ENCODE assay signal across 8 mouse cellular contexts in genomic region chr13:114458886-114459700, GRCm38 (mm10). TPM values are rescaled to one million over a fixed set of nuclear protein-coding genes. Genes with fewer than 3 reads are reported as not detected.
DNase-seq lines count a peak whose midpoint lies in the region; ATAC-seq and TF ChIP-seq lines count a peak whose summit lies in the region.

TSS of gene Fst (minus strand) at chr13:114458951.

- no peaks in the 10 kb centered on the region; the same call in 1 of the 2 replicates for H3K4me1 ChIP-seq in bone marrow, adult 2 months (ENCODE audit: control insufficient read depth, insufficient read depth, low read length)
- peaks cover 13% of the 10 kb centered on the region for H3K4me1 ChIP-seq in intestine, embryonic 15.5 days (replicated peaks)
- H3K4me1 ChIP-seq in stomach, embryonic 14.5 days (ENCODE audit: control insufficient read depth, insufficient read depth, low read length) = peaks cover 2% of the 10 kb centered on the region; the same call in 1 of the 2 replicates

- peak within 1 kb of the TSS; percentile 98 for H3K4me2 ChIP-seq in intestine, embryonic 15.5 days (replicated peaks)
- peak within 1 kb of the TSS; percentile 96 for H3K4me2 ChIP-seq in stomach, embryonic 14.5 days (replicated peaks; ENCODE audit: low read depth, low read length)

- no peak within 1 kb of the TSS for H3K27ac ChIP-seq in layer of hippocampus, adult 2 months
- H3K27ac ChIP-seq in bone marrow, adult 2 months (ENCODE audit: control insufficient read depth, insufficient read depth, low read depth, low read length, poor library complexity) = no peak within 1 kb of the TSS; the same call in 1 of the 2 replicates
- H3K27ac ChIP-seq in intestine, embryonic 15.5 days = peak within 1 kb of the TSS; percentile 71
- peak within 1 kb of the TSS; percentile 76 for H3K27ac ChIP-seq in stomach, embryonic 14.5 days (ENCODE audit: low read length)

- H3K9ac ChIP-seq in intestine, embryonic 15.5 days = peak within 1 kb of the TSS; percentile 59
- H3K9ac ChIP-seq in stomach, embryonic 14.5 days (replicated peaks; ENCODE audit: low read depth, low read length) = peak within 1 kb of the TSS; percentile 67

- 2% methylated on average over 76 of the region's 77 CpGs for WGBS in bone marrow, adult 2 months
- 1% methylated on average over 73 of the region's 77 CpGs for WGBS in intestine, embryonic 15.5 days
- under 1% methylated on average over 58 of the region's 77 CpGs for WGBS in stomach, embryonic 14.5 days

- no peaks in the 10 kb centered on the region for H3K9me3 ChIP-seq in intestine, embryonic 15.5 days
- no peaks in the 10 kb centered on the region for H3K9me3 ChIP-seq in stomach, embryonic 14.5 days (ENCODE audit: control insufficient read depth, low read depth, low read length)

- no peaks in the 10 kb centered on the region for H3K36me3 ChIP-seq in intestine, embryonic 15.5 days
- H3K36me3 ChIP-seq in stomach, embryonic 14.5 days (ENCODE audit: control insufficient read depth, insufficient read depth, low read length) = no peaks in the 10 kb centered on the region

- peak; percentile 68 for ATAC-seq in intestine, embryonic 15.5 days
- ATAC-seq in stomach, embryonic 14.5 days (ENCODE audit: insufficient number of reproducible peaks, insufficient read depth, low FRiP score, low read depth) = peak; percentile 47; the same call in 1 of the 2 replicates
- no peak for ATAC-seq in inflammation-experienced regulatory T-cells, adult 6 months

- DNase-seq in layer of hippocampus, adult 2 months (ENCODE audit: low spot score in 2 of 2) = no peak
- no peak for DNase-seq in layer of hippocampus, postnatal 25 days (ENCODE audit: extremely low spot score in 1 of 2, low spot score in 1 of 2)
- DNase-seq in gastrocnemius, adult 8-10 months (ENCODE audit: low spot score in 2 of 2) = peak; percentile 12 to 24
- DNase-seq in lung, postnatal 14 days = peak; percentile 7

- peak within 1 kb of the TSS; percentile 55 for H3K4me3 ChIP-seq in layer of hippocampus, adult 2 months
- H3K4me3 ChIP-seq in bone marrow, adult 2 months (replicated peaks; ENCODE audit: control insufficient read depth, low read depth, low read length) = peak within 1 kb of the TSS; percentile 42
- peak within 1 kb of the TSS; percentile 62 for H3K4me3 ChIP-seq in intestine, embryonic 15.5 days (replicated peaks)
- peak within 1 kb of the TSS; percentile 50 for H3K4me3 ChIP-seq in stomach, embryonic 14.5 days (ENCODE audit: low read depth, low read length)

- no peak for TF ChIP-seq CTCF in layer of hippocampus, adult 2 months (conservative IDR thresholded peaks at IDR 0.05)
- TF ChIP-seq CTCF in bone marrow, adult 2 months (IDR thresholded peaks at IDR 0.05; ENCODE audit: control insufficient read depth, insufficient read depth, low read length) = no peak

- no peak for TF ChIP-seq POLR2A in bone marrow, adult 2 months (IDR thresholded peaks at IDR 0.05; ENCODE audit: borderline replicate concordance, control insufficient read depth, low read depth, low read length)

- H3K27me3 ChIP-seq in intestine, embryonic 15.5 days (replicated peaks) = peaks cover 40% of the 10 kb centered on the region
- 0 out of 2 replicates have a peak, but pooled peaks cover 6% of the 10 kb centered on the region for H3K27me3 ChIP-seq in stomach, embryonic 14.5 days (ENCODE audit: control insufficient read depth, insufficient read depth, low read length)

RNA-seq across cellular contexts. Expression of gene Fst, which starts in this region (rescaled TPM):
- 1 to 10 TPM; 5.3 to 6.3 TPM for total RNA-seq in layer of hippocampus, adult 2 months (2021)
- total RNA-seq in layer of hippocampus, postnatal 25 days (2021) = 1 to 10 TPM; 4.1 to 4.4 TPM
- 1.4 and 3.0 TPM in 2 replicates for polyA plus RNA-seq in bone marrow, adult 2 months (2011; ENCODE audit: insufficient read depth, insufficient read length, low replicate concordance, missing spikeins)
- 1 to 10 TPM; 2.3 to 3.5 (median 2.5) TPM for total RNA-seq in gastrocnemius, adult 8-10 months (2022)
- polyA plus RNA-seq in intestine, embryonic 15.5 days (2015; fragmentation: Nextera tagmentation; extraction: Ambion mirVana) = 23.6 and 30.4 TPM in 2 replicates
- 81.2 and 85.0 TPM in 2 replicates for polyA plus RNA-seq in stomach, embryonic 14.5 days (2014; fragmentation: Nextera tagmentation; extraction: Ambion mirVana)
- under 1 TPM in 1 of 3 experiments, not detected in 2; 0.15 TPM for polyA plus RNA-seq in inflammation-experienced regulatory T-cells, adult 6 months (2017; shearing (Covaris generic))

Comparison
In these comparisons a context has a peak if more than half of its experiments do, and no peak if none do; other contexts are left out.
1. DNase-seq: peak in gastrocnemius, adult 8-10 months (2 of 2) and lung, postnatal 14 days (single experiment); none in layer of hippocampus, adult 2 months (0 of 2) and layer of hippocampus, postnatal 25 days (0 of 2).
2. H3K27ac ChIP-seq: peak in intestine, embryonic 15.5 days (single experiment) and stomach, embryonic 14.5 days (single experiment); none in layer of hippocampus, adult 2 months (single experiment) and bone marrow, adult 2 months (single experiment).
3. Peak in every context shown above with its lines, with median percentiles within 50 percentile points of each other: H3K4me3 ChIP-seq.